Mouse (Mus musculus) hindbrain, embryonic 14.5 days (tissue): ENCODE data around the gene Tph2. TPM values are rescaled to one million over a fixed set of nuclear protein-coding genes. Genes with fewer than 3 reads are reported as not detected.

ENCODE experiments used
- ATAC-seq: fragments of 200-750 bp; cut with Nextera tagmentation; 2 replicates; pipeline ENCODE4 v1.8.0; 2017; ENCODE audit warnings: moderate number of reproducible peaks, mild to moderate bottlenecking, moderate TSS enrichment, moderate library complexity; ENCODE audit not compliant: low FRiP score
- DNase-seq: peaks from one replicate; pipeline ENCODE4 v3.0.0-alpha.2; 2015; ENCODE audit warnings: low spot score
- H3K27ac ChIP-seq: fragments of 300-500 bp; sonication (generic); 2 replicates; pipeline ENCODE4 v1.5.1; 2014; ENCODE audit warnings: mild to moderate bottlenecking, moderate library complexity
- H3K27me3 ChIP-seq: fragments of 300-500 bp; sonication (generic); 2 replicates; pipeline ENCODE4 v1.6.1; 2014; ENCODE audit warnings: mild to moderate bottlenecking, low read length, mixed read lengths; ENCODE audit not compliant: control insufficient read depth, insufficient read depth
- H3K36me3 ChIP-seq: fragments of 300-500 bp; sonication (generic); replicated peaks from 2 replicates; pipeline ENCODE4 v1.6.1; 2014; ENCODE audit not compliant: control insufficient read depth, insufficient read depth
- H3K4me1 ChIP-seq: fragments of 300-500 bp; sonication (generic); replicated peaks from 2 replicates; pipeline ENCODE4 v1.6.1; 2014; ENCODE audit warnings: antibody characterized with exemption, low read length, mixed read lengths; ENCODE audit not compliant: control insufficient read depth, insufficient read depth
- H3K4me2 ChIP-seq: fragments of 300-500 bp; sonication (generic); replicated peaks from 2 replicates; pipeline ENCODE4 v1.6.1; 2014; ENCODE audit warnings: mild to moderate bottlenecking, moderate library complexity
- H3K4me3 ChIP-seq: fragments of 300-500 bp; sonication (generic); replicated peaks from 2 replicates; pipeline ENCODE4 v1.5.1; 2014; ENCODE audit warnings: mild to moderate bottlenecking, low read length
- H3K9ac ChIP-seq: fragments of 300-500 bp; sonication (generic); 2 replicates; pipeline ENCODE4 v1.6.1; 2014
- H3K9me3 ChIP-seq: fragments of 300-500 bp; sonication (generic); 2 replicates; pipeline ENCODE4 v1.6.1; 2016; ENCODE audit warnings: low read length; ENCODE audit not compliant: control insufficient read depth
- whole genome bisulfite sequencing: fragments of 180-500 bp; shearing (Covaris S2); extraction: QIAGEN DNeasy Blood & Tissue Kit; methylation state at CpG from one replicate; pipeline ENCODE4 v1.1.7; 2014; 5-methylcytosine and 5-hydroxymethylcytosine counted together
- polyA plus RNA-seq: library from polyadenylated mRNA; unstranded; fragments of >200 nt; fragmentation: Nextera tagmentation; extraction: Ambion mirVana; gene quantifications from 2 replicates; pipeline ENCODE4 v1.2.1, GENCODE M21; 2014

Tph2 gene
- 6.7 and 10.8 TPM in 2 replicates for polyA plus RNA-seq

DNA sequence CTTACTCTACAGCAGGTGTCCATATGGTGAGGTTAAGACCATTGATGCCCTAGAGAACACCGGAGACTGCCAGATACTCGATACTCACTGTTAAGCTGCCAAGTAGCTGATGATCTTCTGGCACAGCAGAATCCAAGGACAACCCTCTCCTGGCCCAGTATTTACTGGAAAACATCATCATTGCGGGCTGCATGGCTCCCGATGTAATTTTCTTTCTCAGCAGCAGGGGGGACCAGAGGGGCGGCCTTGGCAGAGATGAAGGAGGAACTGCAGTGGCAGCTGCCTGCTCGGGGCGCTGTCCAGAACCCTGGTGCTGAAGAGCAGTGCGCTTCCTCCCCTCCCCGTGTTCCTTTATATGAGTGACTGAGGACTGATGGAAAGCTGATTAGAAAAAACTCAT, at the start of gene Tph2:
TSS of gene Tph2 (minus strand) at position 326 of the 400 bp plus-strand sequence.
- H3K27ac ChIP-seq: no peak within 1 kb of the TSS
- H3K36me3 ChIP-seq: no peaks in the 10 kb centered on the region
- peak; percentile 71 for DNase-seq
- no peaks in the 10 kb centered on the region for H3K27me3 ChIP-seq
- H3K9ac ChIP-seq: no peak within 1 kb of the TSS
- WGBS: 9% methylated on average over 9 of the region's 9 CpGs
- H3K4me1 ChIP-seq: no peaks in the 10 kb centered on the region
- H3K4me2 ChIP-seq: peak within 1 kb of the TSS; percentile 6; the same call in 1 of the 2 replicates
- no peaks in the 10 kb centered on the region for H3K9me3 ChIP-seq
- peak; percentile 75 for ATAC-seq
- H3K4me3 ChIP-seq: no peak within 1 kb of the TSS

DNA sequence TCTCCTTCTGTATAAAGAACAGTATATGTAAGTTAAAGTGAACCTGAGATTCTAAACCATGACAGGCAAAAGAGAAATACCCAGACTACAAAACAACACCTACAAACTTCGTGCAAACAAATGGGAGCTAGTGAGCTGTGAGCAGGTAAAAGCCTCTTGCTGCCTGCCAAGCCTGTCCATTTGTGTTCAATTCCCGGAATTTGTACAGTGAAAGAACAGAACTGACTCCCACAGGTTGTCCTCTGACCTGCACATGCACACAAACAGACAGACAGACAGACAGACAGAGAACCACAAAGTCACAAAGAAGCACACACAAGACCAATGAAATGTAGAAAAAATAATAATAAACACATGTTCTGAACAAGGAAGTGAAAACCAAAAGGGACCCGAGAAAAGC, 49.0 kb upstream of the Tph2 start:
- H3K36me3 ChIP-seq: peaks cover 44% of the 10 kb centered on the region
- ATAC-seq (no peak), DNase-seq (no peak)
- WGBS: 88% methylated on average over 3 of the region's 3 CpGs
- H3K9ac ChIP-seq: no peak overlapping the region
- no peaks in the 10 kb centered on the region for H3K9me3 ChIP-seq
- H3K27ac ChIP-seq: no peak overlapping the region
- H3K4me3 ChIP-seq: no peak overlapping the region
- H3K4me2 ChIP-seq: no peak overlapping the region
- no peaks in the 10 kb centered on the region for H3K27me3 ChIP-seq
- no peaks in the 10 kb centered on the region for H3K4me1 ChIP-seq

DNA sequence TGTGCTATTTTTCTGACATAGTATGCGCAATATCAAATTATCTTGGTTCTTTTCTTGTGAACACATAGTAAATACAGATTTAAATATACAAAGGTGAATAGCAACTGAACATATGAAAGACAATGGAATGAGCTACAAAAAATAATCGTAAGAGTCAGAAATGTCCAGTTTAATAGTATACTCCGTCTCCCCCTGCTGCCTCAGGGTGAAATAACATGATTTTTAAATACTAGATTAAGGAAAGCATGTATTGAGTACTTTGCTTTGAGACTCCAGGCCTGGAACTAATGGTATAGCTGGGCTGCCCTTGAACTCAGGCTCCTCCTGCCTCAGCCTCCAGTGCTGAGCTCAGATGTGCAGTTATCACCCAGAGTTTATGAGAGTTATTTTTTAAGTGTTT, 47.7 kb upstream of the Tph2 start:
- no peak for DNase-seq
- H3K9me3 ChIP-seq: no peaks in the 10 kb centered on the region
- peaks cover 40% of the 10 kb centered on the region for H3K36me3 ChIP-seq
- no peak overlapping the region for H3K9ac ChIP-seq
- H3K4me3 ChIP-seq: no peak overlapping the region
- 87% methylated on average over 3 of the region's 3 CpGs for WGBS
- no peak overlapping the region for H3K27ac ChIP-seq
- H3K4me1 ChIP-seq: no peaks in the 10 kb centered on the region
- H3K4me2 ChIP-seq: no peak overlapping the region
- no peak for ATAC-seq
- H3K27me3 ChIP-seq: no peaks in the 10 kb centered on the region

DNA sequence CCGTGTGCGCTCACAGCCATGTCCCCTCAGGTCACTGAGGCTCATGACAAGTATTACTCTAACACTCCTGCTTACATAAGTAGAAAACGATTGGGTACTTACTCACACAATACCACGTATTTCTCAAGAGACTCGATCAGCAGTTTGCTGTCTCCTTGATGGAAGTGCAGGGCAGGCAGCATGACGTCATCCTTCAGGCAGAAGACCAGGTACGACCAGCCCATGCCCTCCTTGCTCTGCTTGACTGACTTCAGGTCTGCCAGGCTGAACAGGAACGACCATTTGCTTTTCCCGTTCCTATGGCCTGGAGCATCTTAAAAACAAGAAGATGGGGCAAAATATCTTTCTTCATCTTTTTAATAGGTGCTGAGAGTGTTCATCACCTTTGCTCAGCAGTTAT, 44.2 kb upstream of the Tph2 start:
- Histone ChIP-seq H3K27me3 (no peaks in the 10 kb centered on the region), H3K36me3 (peaks cover 35% of the 10 kb centered on the region), H3K4me2 (no peak overlapping the region), H3K9me3 (no peaks in the 10 kb centered on the region), H3K9ac (no peak overlapping the region), H3K4me3 (no peak overlapping the region), H3K27ac (no peak overlapping the region), H3K4me1 (no peaks in the 10 kb centered on the region)
- 90% methylated on average over 9 of the region's 9 CpGs for WGBS
- no peak for DNase-seq
- ATAC-seq: no peak

DNA sequence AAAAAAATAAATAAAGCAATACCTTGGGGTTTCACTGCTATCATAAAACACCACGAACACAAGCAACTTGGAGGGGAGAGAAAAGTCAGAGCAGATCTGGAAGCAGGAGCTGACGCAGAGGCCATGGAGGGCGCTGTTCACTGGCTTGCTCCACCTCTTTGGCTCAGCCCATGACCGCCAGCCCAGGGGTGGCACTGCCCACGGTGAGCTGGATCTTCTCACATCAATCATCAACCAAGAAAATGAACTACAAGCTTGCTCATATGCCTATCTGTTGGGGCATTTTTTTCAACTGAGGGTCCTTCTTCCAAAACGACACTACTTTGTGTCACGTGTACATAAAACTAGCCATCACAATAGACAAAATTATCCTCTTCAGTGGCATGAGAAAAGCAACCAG, 41.8 kb upstream of the Tph2 start:
- WGBS: 92% methylated on average over 7 of the region's 7 CpGs
- no peak for ATAC-seq
- no peak overlapping the region for H3K4me3 ChIP-seq
- H3K27me3 ChIP-seq: no peaks in the 10 kb centered on the region
- H3K4me1 ChIP-seq: no peaks in the 10 kb centered on the region
- H3K36me3 ChIP-seq: peaks cover 17% of the 10 kb centered on the region
- H3K4me2 ChIP-seq: no peak overlapping the region
- no peaks in the 10 kb centered on the region for H3K9me3 ChIP-seq
- DNase-seq: no peak
- H3K9ac ChIP-seq: no peak overlapping the region
- H3K27ac ChIP-seq: no peak overlapping the region

DNA sequence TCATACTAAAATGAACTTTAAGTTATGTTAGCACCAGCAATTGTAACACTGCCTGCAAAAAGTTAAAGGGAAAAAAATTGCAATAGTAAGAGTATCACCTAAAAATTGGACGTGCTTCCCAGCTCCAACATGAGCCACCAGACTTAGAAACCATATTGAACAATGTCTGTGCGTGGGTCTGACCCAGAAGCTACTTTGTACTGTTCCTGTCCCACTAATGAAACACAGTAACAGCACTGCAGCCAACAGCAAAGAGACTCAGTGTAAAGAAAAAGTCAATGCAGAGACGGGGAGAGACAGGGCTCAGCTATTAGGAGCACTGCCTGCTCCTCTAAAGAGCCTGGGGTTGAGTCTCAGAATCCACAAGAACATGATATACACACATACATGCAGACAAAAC, 39.0 kb upstream of the Tph2 start:
- Histone ChIP-seq H3K9ac (no peak overlapping the region), H3K27me3 (no peaks in the 10 kb centered on the region), H3K27ac (no peak overlapping the region), H3K4me1 (no peaks in the 10 kb centered on the region), H3K4me3 (no peak overlapping the region), H3K9me3 (no peaks in the 10 kb centered on the region), H3K36me3 (peaks cover 18% of the 10 kb centered on the region), H3K4me2 (no peak overlapping the region)
- 93% methylated on average over 3 of the region's 3 CpGs for WGBS
- ATAC-seq (no peak), DNase-seq (no peak)

DNA sequence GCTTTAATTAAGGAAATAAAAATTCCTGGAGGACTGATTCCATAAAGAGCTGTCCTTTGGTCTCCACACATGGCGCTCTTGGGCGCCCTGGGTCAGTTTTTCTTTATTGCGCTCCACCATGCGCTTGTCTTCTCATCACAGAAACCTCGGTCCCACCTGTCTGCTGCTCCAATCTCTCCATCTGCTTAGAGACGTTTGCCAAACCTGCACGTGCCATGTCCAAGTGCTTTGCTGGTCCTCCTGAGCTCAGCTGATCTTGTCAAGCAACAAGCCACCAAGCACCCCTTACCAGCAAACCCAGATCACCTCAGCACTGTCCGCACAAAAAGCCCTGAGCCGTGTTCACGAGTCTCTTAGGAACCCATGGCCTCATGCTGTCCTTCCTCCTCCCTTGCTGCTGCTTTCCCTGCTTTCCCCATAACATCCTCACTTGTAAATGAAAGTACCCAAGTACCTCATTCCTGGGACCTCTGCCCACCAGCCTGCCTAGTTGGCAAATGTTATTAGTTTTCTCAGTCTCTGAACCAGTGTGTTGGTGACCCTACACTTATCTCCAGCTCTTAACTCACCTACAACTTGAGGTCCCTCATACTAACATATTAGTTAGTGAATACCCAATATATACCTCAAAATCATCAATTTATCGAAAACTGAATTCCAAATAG, 28.2 kb upstream of the Tph2 start:
- Histone ChIP-seq H3K9me3 (no peaks in the 10 kb centered on the region), H3K4me2 (no peak overlapping the region), H3K27me3 (no peaks in the 10 kb centered on the region), H3K36me3 (peaks cover 63% of the 10 kb centered on the region), H3K9ac (no peak overlapping the region), H3K4me1 (no peaks in the 10 kb centered on the region), H3K4me3 (no peak overlapping the region), H3K27ac (no peak overlapping the region)
- no peak for DNase-seq
- WGBS: 96% methylated on average over 11 of the region's 11 CpGs
- ATAC-seq: no peak

DNA sequence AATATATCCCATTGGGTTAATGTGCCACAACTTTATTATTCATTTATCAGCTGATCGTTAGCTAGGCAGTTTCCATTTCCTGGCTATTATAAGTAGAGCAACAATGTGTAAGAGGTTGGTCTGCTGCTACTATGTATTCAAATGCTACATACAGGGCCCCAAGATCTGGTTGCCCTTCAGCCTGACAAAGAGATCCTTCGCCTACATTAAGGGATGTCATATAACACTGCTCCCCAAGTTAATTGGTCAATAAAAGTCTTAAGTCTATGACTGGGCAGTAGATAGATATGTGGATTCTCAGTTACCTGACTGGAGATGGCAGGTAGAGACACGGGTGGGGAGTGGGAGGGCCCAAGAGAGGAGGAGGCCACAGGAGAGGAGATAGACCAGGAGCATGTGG, 21.0 kb upstream of the Tph2 start:
- H3K4me1 ChIP-seq: no peaks in the 10 kb centered on the region
- peaks cover 58% of the 10 kb centered on the region for H3K36me3 ChIP-seq
- no peak overlapping the region for H3K27ac ChIP-seq
- no peaks in the 10 kb centered on the region for H3K9me3 ChIP-seq
- H3K4me2 ChIP-seq: no peak overlapping the region
- no peak overlapping the region for H3K4me3 ChIP-seq
- no peaks in the 10 kb centered on the region for H3K27me3 ChIP-seq
- DNase-seq (no peak), ATAC-seq (no peak)
- WGBS: 98% methylated on average over 3 of the region's 3 CpGs
- H3K9ac ChIP-seq: no peak overlapping the region

DNA sequence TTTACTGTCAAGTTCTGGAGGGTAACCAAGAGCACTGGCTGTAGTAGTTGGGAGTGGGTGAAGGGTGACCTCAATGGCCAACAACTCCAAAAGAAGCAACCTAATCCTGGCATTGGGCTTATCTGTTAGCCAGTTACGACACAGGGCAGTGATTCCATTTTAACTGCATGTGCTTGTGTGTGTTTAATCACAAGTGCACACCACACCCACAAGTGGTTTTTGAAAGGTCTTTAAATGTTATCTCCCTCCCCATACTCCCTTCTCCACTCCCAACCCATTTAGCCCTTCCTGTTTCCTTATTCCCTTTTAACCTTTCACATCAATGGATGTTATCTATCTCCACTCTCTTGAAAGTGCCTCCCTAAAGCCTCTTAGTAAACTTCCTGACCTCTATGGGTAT, 20.5 kb upstream of the Tph2 start:
- H3K9me3 ChIP-seq: no peaks in the 10 kb centered on the region
- no peak for ATAC-seq
- H3K4me3 ChIP-seq: no peak overlapping the region
- WGBS: 95% methylated on average over 1 of the region's 1 CpGs
- no peak overlapping the region for H3K4me2 ChIP-seq
- no peak for DNase-seq
- H3K4me1 ChIP-seq: no peaks in the 10 kb centered on the region
- H3K27ac ChIP-seq: no peak overlapping the region
- H3K9ac ChIP-seq: no peak overlapping the region
- H3K36me3 ChIP-seq: peaks cover 58% of the 10 kb centered on the region
- H3K27me3 ChIP-seq: no peaks in the 10 kb centered on the region

DNA sequence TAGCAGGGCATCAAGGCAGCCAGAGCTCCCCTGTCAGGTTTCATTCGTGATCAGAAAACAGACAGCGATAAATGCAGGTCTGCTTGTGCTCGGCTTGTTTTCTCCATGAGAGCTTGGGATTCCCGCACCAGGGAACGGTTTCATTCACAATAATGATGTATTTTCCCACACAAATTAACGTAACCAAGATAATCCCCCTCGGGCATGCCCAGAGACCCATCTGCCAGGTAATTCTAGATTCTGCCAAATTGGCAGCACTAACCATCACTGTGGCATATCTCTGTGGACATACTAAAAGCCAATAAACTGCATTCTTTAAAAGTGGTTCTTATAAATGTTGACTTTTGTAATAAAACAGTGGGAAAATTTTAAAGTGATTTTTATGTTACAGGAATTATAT, 6.4 kb upstream of the Tph2 start:
- no peaks in the 10 kb centered on the region for H3K36me3 ChIP-seq
- H3K27me3 ChIP-seq: no peaks in the 10 kb centered on the region
- H3K4me3 ChIP-seq: no peak overlapping the region
- H3K9ac ChIP-seq: no peak overlapping the region
- no peak overlapping the region; the same call in 1 of the 2 replicates for H3K4me2 ChIP-seq
- no peaks in the 10 kb centered on the region for H3K4me1 ChIP-seq
- H3K9me3 ChIP-seq: no peaks in the 10 kb centered on the region
- DNase-seq (peak; percentile 61), ATAC-seq (no peak)
- 67% methylated on average over 7 of the region's 7 CpGs for WGBS
- no peak overlapping the region for H3K27ac ChIP-seq
